9 mouse cellular contexts compared by ENCODE assay signal in genomic region chr17:31418804-31419597, GRCm38 (mm10). TPM values are rescaled to one million over a fixed set of nuclear protein-coding genes. Genes with fewer than 3 reads are reported as not detected.
A peak's percentile ranks its signal among the peaks of the same experiment; 100 is the strongest.
DNase-seq lines count a peak whose midpoint lies in the region; ATAC-seq and TF ChIP-seq lines count a peak whose summit lies in the region.
"Had no signal": no experiment of that assay in that cellular context is flagged by ENCODE, and none has a peak within 500 bp of the region (broad histone marks: within the 10 kb centered on the region; RNA-seq: fewer than 3 reads in every experiment).

No protein-coding gene starts in this region.

- no peaks in the 10 kb centered on the region for H3K36me3 ChIP-seq in heart, embryonic 15.5 days
- no peaks in the 10 kb centered on the region for H3K36me3 ChIP-seq in heart, adult 2 months (ENCODE audit: control insufficient read depth, insufficient read depth, low read length)
- peaks cover 43% of the 10 kb centered on the region for H3K36me3 ChIP-seq in neural tube, embryonic 13.5 days

- WGBS in heart, embryonic 15.5 days, result 66% methylated on average over 17 of the region's 17 CpGs
- WGBS in heart, adult 2 months, result 67% methylated on average over 17 of the region's 17 CpGs
- 78% methylated on average over 17 of the region's 17 CpGs for WGBS in neural tube, embryonic 13.5 days

- H3K79me2 ChIP-seq in heart, adult 2 months (replicated peaks; ENCODE audit: control insufficient read depth, insufficient read depth, low read length), result no peaks in the 10 kb centered on the region

- TF ChIP-seq POLR2A in heart, adult 2 months (IDR thresholded peaks at IDR 0.05; ENCODE audit: insufficient read depth, low read depth, low read length), result no peak

- H3K4me1 ChIP-seq in heart, embryonic 15.5 days (replicated peaks), result peaks cover 30% of the 10 kb centered on the region
- H3K4me1 ChIP-seq in heart, adult 2 months (ENCODE audit: control insufficient read depth, insufficient read depth, low read length), result peaks cover 6% of the 10 kb centered on the region
- peaks cover 30% of the 10 kb centered on the region for H3K4me1 ChIP-seq in neural tube, embryonic 13.5 days (replicated peaks)

- TF ChIP-seq CTCF in heart, adult 2 months (IDR thresholded peaks at IDR 0.05), result no peak

- no peaks in the 10 kb centered on the region for H3K27me3 ChIP-seq in heart, embryonic 15.5 days
- H3K27me3 ChIP-seq in heart, adult 2 months (ENCODE audit: control insufficient read depth, insufficient read depth, low read length), result no peaks in the 10 kb centered on the region
- no peaks in the 10 kb centered on the region for H3K27me3 ChIP-seq in neural tube, embryonic 13.5 days

- no peaks in the 10 kb centered on the region for H3K9me3 ChIP-seq in heart, embryonic 15.5 days (replicated peaks)
- no peaks in the 10 kb centered on the region for H3K9me3 ChIP-seq in neural tube, embryonic 13.5 days

- H3K27ac ChIP-seq in heart, embryonic 15.5 days, result peak overlapping the region; percentile 47
- H3K27ac ChIP-seq in heart, adult 2 months, result no peak overlapping the region
- H3K27ac ChIP-seq in neural tube, embryonic 13.5 days (replicated peaks), result peak overlapping the region; percentile 23

- intact Hi-C loops in heart, adult 2 months (cut with DNase I), result no loop called here

- H3K9ac ChIP-seq in heart, embryonic 15.5 days, result peak overlapping the region; percentile 14; the same call in 1 of the 2 replicates
- no peak overlapping the region for H3K9ac ChIP-seq in heart, adult 2 months (ENCODE audit: low read depth, low read length)
- no peak overlapping the region for H3K9ac ChIP-seq in neural tube, embryonic 13.5 days

- TF ChIP-seq EP300 in heart, adult 2 months (IDR thresholded peaks at IDR 0.05; ENCODE audit: insufficient read depth, low read depth, low read length), result no peak

- H3K4me2 ChIP-seq in heart, embryonic 15.5 days, result no peak overlapping the region
- no peak overlapping the region for H3K4me2 ChIP-seq in neural tube, embryonic 13.5 days

- H3K4me3 ChIP-seq in heart, embryonic 15.5 days, result no peak overlapping the region
- H3K4me3 ChIP-seq in heart, adult 2 months, result no peak overlapping the region
- H3K4me3 ChIP-seq in neural tube, embryonic 13.5 days, result no peak overlapping the region

- no peak for DNase-seq in heart, adult 2 months
- no peak for DNase-seq in neural tube, embryonic 10.5 days (ENCODE audit: extremely low spot score, low spot score)
- DNase-seq in layer of hippocampus, postnatal 14 days (ENCODE audit: low spot score in 2 of 2), result peak; percentile 31 to 53
- DNase-seq: midbrain, embryonic 14.5 days had no signal

- ATAC-seq in heart, embryonic 15.5 days (replicated peaks; ENCODE audit: insufficient number of reproducible peaks, insufficient read depth, low FRiP score, low read depth), result no peak
- ATAC-seq in neural tube, embryonic 13.5 days (ENCODE audit: low read depth), result no peak
- ATAC-seq in megakaryocyte, adult 5-6 weeks (ENCODE audit: poor library complexity, severe bottlenecking), result no peak
- ATAC-seq in granulocyte monocyte progenitor cell, adult 5-6 weeks (replicated peaks; ENCODE audit: poor library complexity, severe bottlenecking), result no peak
- ATAC-seq in erythroblast, adult 5-6 weeks (replicated peaks; ENCODE audit: low FRiP score, poor library complexity, severe bottlenecking), result no peak

RNA-seq across cellular contexts. Expression of gene Pde9a, which starts 33.0 kb away (rescaled TPM):
- polyA plus RNA-seq in heart, embryonic 15.5 days (2015; fragmentation: Nextera tagmentation; extraction: Ambion mirVana), result 7.4 and 9.3 TPM in 2 replicates
- 1 to 10 TPM; 3.2 to 4.0 TPM for total RNA-seq in heart, adult 2 months (2021)
- 10.4 and 12.1 TPM in 2 replicates for polyA plus RNA-seq in heart, adult 2 months (2012; rRNA removed)
- 34.7 and 35.1 TPM in 2 replicates for polyA plus RNA-seq in neural tube, embryonic 13.5 days (2015; fragmentation: Nextera tagmentation; extraction: Ambion mirVana)
- total RNA-seq in layer of hippocampus, postnatal 14 days (2021), result 10 to 100 TPM; 25.9 to 28.3 TPM
- total RNA-seq in megakaryocyte, adult 5-6 weeks (2015), result not detected in 2 replicates
- total RNA-seq in megakaryocyte, adult 5-6 weeks (2017), result 0.29 TPM in 1 of 2 replicates, not detected in the other
- total RNA-seq in granulocyte monocyte progenitor cell, adult 5-6 weeks (2014; fragmentation: Nextera tagmentation), result 1.4 TPM in 1 of 2 replicates, not detected in the other
- total RNA-seq in granulocyte monocyte progenitor cell, adult 5-6 weeks (2017), result not detected in 2 replicates
- total RNA-seq in erythroblast, adult 5-6 weeks (2015; ENCODE audit: low replicate concordance), result not detected in 2 replicates
- total RNA-seq in erythroblast, adult 5-6 weeks (2017; ENCODE audit: low replicate concordance), result not detected in 2 replicates

Comparison
In these comparisons a context has a peak if more than half of its experiments do, and no peak if none do; other contexts are left out.
1. DNase-seq: peak in layer of hippocampus, postnatal 14 days (2 of 2); none in heart, adult 2 months (0 of 2) and neural tube, embryonic 10.5 days (single experiment).
2. RNA of gene Pde9a, which starts 33.0 kb away (total RNA-seq): 25.9 to 28.3 TPM in layer of hippocampus, postnatal 14 days; 3.2 to 4.0 TPM in heart, adult 2 months, 1.4 TPM in granulocyte monocyte progenitor cell, adult 5-6 weeks, 0.29 TPM in megakaryocyte, adult 5-6 weeks and not detected in erythroblast, adult 5-6 weeks; every median in the first group is over 4 times any median in the second.